Mouse (Mus musculus) megakaryocyte-erythroid progenitor cell, adult 5-6 weeks (primary cell): ENCODE results near the gene Iqgap2. TPM values are rescaled to one million over a fixed set of nuclear protein-coding genes. Genes with fewer than 3 reads are reported as not detected.

ENCODE experiments used
- total RNA-seq, 2 experiments: library from RNA; stranded (forward) in 1 of 2; stranded (reverse) in 1 of 2; fragments of 200-1000, 215-1000 nt in 1 of 2; fragments of >200 nt in 1 of 2; fragmentation: Nextera tagmentation in 1 of 2; gene quantifications; 2 replicates each; pipeline ENCODE4 v1.2.3; 2014 to 2017

The Iqgap2 gene
- total RNA-seq, 2 experiments from 2014 or later: 42.7 to 91.1 TPM

Other genes with a start within 250 kb of the Iqgap2 start
- 0.70 and 1.1 TPM in 2 replicates for gene F2rl2, start 195.1 kb downstream of the Iqgap2 start, total RNA-seq (2014; fragmentation: Nextera tagmentation)
- 3.0 TPM in 2 replicates for gene F2rl2, start 195.1 kb downstream of the Iqgap2 start, total RNA-seq (2017)
- 4.3 and 7.7 TPM in 2 replicates for gene Gm20075, start 189.5 kb upstream of the Iqgap2 start, total RNA-seq (2014; fragmentation: Nextera tagmentation)
- 10.7 and 19.0 TPM in 2 replicates for gene Gm20075, start 189.5 kb upstream of the Iqgap2 start, total RNA-seq (2017)
- not detected in 2 replicates for gene Gm17190, start 190.1 kb upstream of the Iqgap2 start, total RNA-seq (2014; fragmentation: Nextera tagmentation)
- not detected in 2 replicates for gene Gm17190, start 190.1 kb upstream of the Iqgap2 start, total RNA-seq (2017)
- gene Sv2c, start 240.7 kb upstream of the Iqgap2 start, total RNA-seq (2014; fragmentation: Nextera tagmentation): 1.3 TPM in 1 of 2 replicates, not detected in the other
- not detected in 2 replicates for gene Sv2c, start 240.7 kb upstream of the Iqgap2 start, total RNA-seq (2017)